Comparison of ENCODE assay signal across 11 mouse cellular contexts in genomic region chr9:118937515-118937914, GRCm38 (mm10). TPM values are rescaled to one million over a fixed set of nuclear protein-coding genes. Genes with fewer than 3 reads are reported as not detected.
DNase-seq lines count a peak whose midpoint lies in the region; ATAC-seq and TF ChIP-seq lines count a peak whose summit lies in the region.
"Had no signal": no experiment of that assay in that cellular context is flagged by ENCODE, and none has a peak within 500 bp of the region (broad histone marks: within the 10 kb centered on the region; RNA-seq: fewer than 3 reads in every experiment).

No protein-coding gene starts in this region.

- no peak overlapping the region for H3K9ac ChIP-seq in hindbrain, postnatal 0 days (replicated peaks; ENCODE audit: low read length)
- H3K9ac ChIP-seq in hindbrain, embryonic 14.5 days, result no peak overlapping the region
- H3K9ac ChIP-seq: liver, embryonic 14.5 days had no signal

- peak; percentile 18 for DNase-seq in hindbrain, postnatal 0 days (ENCODE audit: low spot score)
- DNase-seq in hindbrain, embryonic 14.5 days (ENCODE audit: low spot score), result no peak
- no peak for DNase-seq in embryonic facial prominence, embryonic 10.5 days (ENCODE audit: low spot score)
- DNase-seq in heart, postnatal 10 days, result peak; percentile 76 to 77
- peak; percentile 70 to 85 for DNase-seq in kidney, postnatal 36 days
- DNase-seq in thymus, adult 2 months, result no peak
- no peak for DNase-seq in lung, adult 2 months
- DNase-seq: thymus, postnatal 36 days had no signal

- no peaks in the 10 kb centered on the region for H3K27me3 ChIP-seq in hindbrain, postnatal 0 days (ENCODE audit: insufficient read depth, low read length)
- H3K27me3 ChIP-seq in hindbrain, embryonic 14.5 days (ENCODE audit: control insufficient read depth, insufficient read depth, low read length), result no peaks in the 10 kb centered on the region
- H3K27me3 ChIP-seq in embryonic facial prominence, embryonic 10.5 days (replicated peaks; ENCODE audit: low read depth, poor library complexity, severe bottlenecking), result no peaks in the 10 kb centered on the region
- no peaks in the 10 kb centered on the region for H3K27me3 ChIP-seq in thymus, adult 2 months (ENCODE audit: control insufficient read depth, insufficient read depth, low read length)

- intact Hi-C loops in heart, postnatal 10 days (cut with DNase I), result no loop called here

- no peaks in the 10 kb centered on the region for H3K36me3 ChIP-seq in hindbrain, postnatal 0 days (ENCODE audit: insufficient read depth, low read length)
- no peaks in the 10 kb centered on the region for H3K36me3 ChIP-seq in hindbrain, embryonic 14.5 days (replicated peaks; ENCODE audit: control insufficient read depth, insufficient read depth)
- H3K36me3 ChIP-seq in embryonic facial prominence, embryonic 10.5 days (replicated peaks), result no peaks in the 10 kb centered on the region
- H3K36me3 ChIP-seq in thymus, adult 2 months (ENCODE audit: control insufficient read depth, insufficient read depth, low read length), result no peaks in the 10 kb centered on the region

- H3K4me3 ChIP-seq in hindbrain, postnatal 0 days (ENCODE audit: low read length), result no peak overlapping the region
- H3K4me3 ChIP-seq in hindbrain, embryonic 14.5 days (replicated peaks; ENCODE audit: low read length), result no peak overlapping the region
- no peak overlapping the region for H3K4me3 ChIP-seq in embryonic facial prominence, embryonic 10.5 days
- H3K4me3 ChIP-seq in thymus, adult 2 months (ENCODE audit: control insufficient read depth, insufficient read depth, low read length), result no peak overlapping the region
- H3K4me3 ChIP-seq in lung, adult 2 months (replicated peaks; ENCODE audit: extremely low read depth, low read depth, low read length), result no peak overlapping the region

- no peak overlapping the region for H3K4me2 ChIP-seq in hindbrain, postnatal 0 days (ENCODE audit: low read depth, low read length)
- H3K4me2 ChIP-seq in hindbrain, embryonic 14.5 days (replicated peaks), result no peak overlapping the region

- no peak overlapping the region for H3K27ac ChIP-seq in hindbrain, postnatal 0 days
- no peak overlapping the region for H3K27ac ChIP-seq in hindbrain, embryonic 14.5 days
- H3K27ac ChIP-seq in embryonic facial prominence, embryonic 10.5 days (replicated peaks), result peak overlapping the region; percentile 24; the same call in 1 of the 2 replicates
- no peak overlapping the region for H3K27ac ChIP-seq in thymus, adult 2 months (ENCODE audit: control insufficient read depth, insufficient read depth, low read length)
- H3K27ac ChIP-seq: liver, embryonic 14.5 days had no signal

- H3K9me3 ChIP-seq in hindbrain, postnatal 0 days (ENCODE audit: low read length), result no peaks in the 10 kb centered on the region
- H3K9me3 ChIP-seq in hindbrain, embryonic 14.5 days (ENCODE audit: control insufficient read depth, low read length), result no peaks in the 10 kb centered on the region
- no peaks in the 10 kb centered on the region for H3K9me3 ChIP-seq in embryonic facial prominence, embryonic 10.5 days

- ATAC-seq in hindbrain, postnatal 0 days, result peak; percentile 68
- no peak for ATAC-seq in hindbrain, embryonic 14.5 days (ENCODE audit: low FRiP score)
- no peak for ATAC-seq in megakaryocyte progenitor cell, adult 5-6 weeks (replicated peaks; ENCODE audit: poor library complexity)
- ATAC-seq: forebrain, embryonic 16.5 days had no signal

- WGBS in hindbrain, postnatal 0 days, result 39% methylated on average over 3 of the region's 3 CpGs
- 46% methylated on average over 3 of the region's 3 CpGs for WGBS in hindbrain, embryonic 14.5 days
- 71% methylated on average over 3 of the region's 3 CpGs for WGBS in embryonic facial prominence, embryonic 10.5 days
- 94% methylated on average over 3 of the region's 3 CpGs for WGBS in thymus, adult 2 months
- WGBS in lung, adult 2 months, result 42% methylated on average over 3 of the region's 3 CpGs

- no peak for TF ChIP-seq POLR2A in thymus, adult 2 months (IDR thresholded peaks at IDR 0.05; ENCODE audit: control insufficient read depth, extremely low read depth, insufficient read depth, low read length, poor library complexity)
- no peak for TF ChIP-seq POLR2A in lung, adult 2 months (IDR thresholded peaks at IDR 0.05; ENCODE audit: borderline replicate concordance, extremely low read depth, low read depth, low read length)

- TF ChIP-seq CTCF in hindbrain, postnatal 0 days (IDR thresholded peaks at IDR 0.05; ENCODE audit: low read depth), result no peak
- no peak for TF ChIP-seq CTCF in thymus, adult 2 months (IDR thresholded peaks at IDR 0.05; ENCODE audit: borderline replicate concordance, control insufficient read depth, extremely low read depth, insufficient read depth, low read length, poor library complexity)
- TF ChIP-seq CTCF in lung, adult 2 months (IDR thresholded peaks at IDR 0.05; ENCODE audit: insufficient read depth, low read length), result no peak

- H3K4me1 ChIP-seq in hindbrain, postnatal 0 days (ENCODE audit: insufficient read depth, low read length), result no peaks in the 10 kb centered on the region; the same call in 1 of the 2 replicates
- 0 out of 2 replicates have a peak, but pooled peaks cover 3% of the 10 kb centered on the region for H3K4me1 ChIP-seq in hindbrain, embryonic 14.5 days (replicated peaks; ENCODE audit: control insufficient read depth, insufficient read depth, low read length)
- peaks cover 47% of the 10 kb centered on the region for H3K4me1 ChIP-seq in embryonic facial prominence, embryonic 10.5 days
- H3K4me1 ChIP-seq in thymus, adult 2 months (replicated peaks; ENCODE audit: control insufficient read depth, insufficient read depth, low read length), result no peaks in the 10 kb centered on the region
- H3K4me1 ChIP-seq in lung, adult 2 months (ENCODE audit: control insufficient read depth, insufficient read depth, low read length), result peaks cover 28% of the 10 kb centered on the region

RNA-seq across cellular contexts. Expression of gene Ctdspl, which starts 11.3 kb away (rescaled TPM):
- 7.6 and 8.4 TPM in 2 replicates for total RNA-seq in hindbrain, postnatal 0 days (2014; rRNA removed)
- polyA plus RNA-seq in hindbrain, postnatal 0 days (2015; fragmentation: Nextera tagmentation; extraction: Ambion mirVana), result 5.5 and 7.0 TPM in 2 replicates
- 7.5 and 7.7 TPM in 2 replicates for polyA plus RNA-seq in hindbrain, embryonic 14.5 days (2014; fragmentation: Nextera tagmentation; extraction: Ambion mirVana)
- 10.1 and 11.0 TPM in 2 replicates for polyA plus RNA-seq in embryonic facial prominence, embryonic 10.5 days (2016; fragmentation: Nextera tagmentation; extraction: Ambion mirVana)
- total RNA-seq in heart, postnatal 10 days (2021), result 10 to 100 TPM; 16.0 to 17.5 TPM
- polyA plus RNA-seq in thymus, adult 2 months (2012; rRNA removed), result 9.3 and 10.6 TPM in 2 replicates
- polyA plus RNA-seq in lung, adult 2 months (2012; rRNA removed), result 70.4 and 83.4 TPM in 2 replicates
- 16.7 and 19.4 TPM in 2 replicates for total RNA-seq in megakaryocyte progenitor cell, adult 5-6 weeks (2015)
- 7.4 and 8.1 TPM in 2 replicates for total RNA-seq in megakaryocyte progenitor cell, adult 5-6 weeks (2017)

Comparison
In these comparisons a context has a peak if more than half of its experiments do, and no peak if none do; other contexts are left out.
1. DNase-seq: peak in hindbrain, postnatal 0 days (single experiment), heart, postnatal 10 days (2 of 2) and kidney, postnatal 36 days (2 of 2); none in hindbrain, embryonic 14.5 days (single experiment), embryonic facial prominence, embryonic 10.5 days (single experiment), thymus, adult 2 months (single experiment) and lung, adult 2 months (single experiment).